Mouse (Mus musculus): Measurements from ENCODE around the gene Lclat1.
A peak's percentile ranks its signal among the peaks of the same experiment; 100 is the strongest.
"Not testable (repeated sequence)": the region's sequence is repeated elsewhere in the genome, so short reads cannot be mapped to it uniquely, and the experiment has no call there.

The Lclat1 gene

DNA sequence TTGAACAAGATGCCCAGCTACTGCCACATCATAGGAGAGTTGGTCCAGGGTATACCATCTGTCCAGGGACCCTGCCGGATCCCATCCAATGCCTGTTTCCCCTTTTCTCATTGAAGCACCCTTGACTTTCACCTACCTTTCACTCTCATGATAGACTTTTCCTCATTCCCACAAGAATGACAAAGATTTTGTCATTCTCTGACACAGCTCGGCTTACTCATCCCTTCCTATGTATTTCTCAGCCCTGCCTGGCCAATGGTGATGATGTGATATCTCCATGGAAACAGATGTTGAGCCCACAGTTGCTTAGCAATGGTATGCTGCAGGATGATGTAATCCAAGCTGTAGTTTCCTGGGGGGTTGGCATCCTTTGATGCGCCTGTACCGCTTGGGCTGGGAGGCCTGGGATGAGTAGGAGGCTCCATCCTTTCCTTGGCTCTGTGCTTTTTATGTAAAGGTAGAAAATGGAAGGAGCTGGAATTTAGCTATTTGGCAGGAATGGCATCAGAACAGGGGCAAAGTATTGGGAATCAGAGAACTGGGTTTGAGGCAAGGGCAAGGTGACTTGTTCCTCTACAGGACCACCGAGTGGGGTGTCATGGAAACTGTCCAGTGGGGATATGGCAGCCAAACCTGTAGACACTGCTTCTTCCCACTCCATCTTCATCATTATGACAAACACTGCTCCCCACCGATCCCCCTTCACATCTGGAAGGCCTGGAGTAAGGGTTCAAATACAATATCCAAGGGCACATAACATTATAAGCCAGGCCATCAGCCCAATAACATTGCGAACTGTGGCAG, 164.2 kb downstream of the Lclat1 start:
- ATAC-seq (ENCODE audit: low TSS enrichment) = peak; percentile 97

- ATAC-seq (ENCODE audit: low TSS enrichment) = no peak
These were observed 166.0 kb downstream of the Lclat1 start for GRCm38 (mm10) chr17:73273809-73274208.

DNA sequence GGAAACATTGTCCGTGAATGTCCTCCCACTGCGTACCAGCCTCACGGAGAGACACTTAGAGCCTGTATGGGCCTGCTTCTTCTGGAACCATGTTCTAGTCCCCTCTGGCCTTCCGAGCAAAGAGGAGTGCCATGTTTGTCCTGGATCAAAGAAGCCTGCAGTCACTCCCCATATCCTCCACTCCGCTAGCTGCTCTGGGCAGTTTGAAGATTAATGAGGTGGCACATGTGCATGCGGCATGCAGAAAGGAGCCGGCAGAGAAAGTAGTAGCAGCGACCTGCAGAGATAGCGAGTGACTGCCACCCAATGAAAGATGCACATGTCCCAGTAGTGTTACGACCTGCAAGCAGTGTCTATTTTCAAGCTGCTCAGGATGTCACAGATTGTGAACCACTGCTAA, 167.3 kb downstream of the Lclat1 start:
- ATAC-seq (ENCODE audit: low TSS enrichment) = no peak

GRCm38 (mm10) chr17:73277770-73278169, 170.0 kb downstream of the Lclat1 start:
- ATAC-seq (ENCODE audit: low TSS enrichment) = no peak

DNA sequence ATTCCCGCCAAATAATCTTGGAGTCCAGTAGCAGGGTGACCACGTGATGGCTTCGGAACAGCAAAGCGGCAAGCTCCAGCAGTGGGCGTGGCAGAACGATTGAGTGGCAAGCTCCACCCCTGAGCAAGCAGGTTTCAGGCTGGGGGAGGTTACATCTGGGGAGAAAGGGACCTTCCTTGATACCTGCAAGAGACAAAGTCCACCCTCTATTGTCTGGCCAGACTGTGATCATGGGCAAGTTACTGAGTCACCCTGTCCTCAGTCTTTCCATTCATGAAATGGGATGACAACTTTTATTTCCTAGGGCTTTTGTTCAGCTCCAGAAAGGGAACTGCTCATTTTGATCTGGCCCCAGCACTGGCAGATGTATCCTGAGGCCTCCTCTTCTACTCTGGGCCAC, 174.9 kb downstream of the Lclat1 start:
- not testable (repeated sequence) for ATAC-seq (ENCODE audit: low TSS enrichment)

DNA sequence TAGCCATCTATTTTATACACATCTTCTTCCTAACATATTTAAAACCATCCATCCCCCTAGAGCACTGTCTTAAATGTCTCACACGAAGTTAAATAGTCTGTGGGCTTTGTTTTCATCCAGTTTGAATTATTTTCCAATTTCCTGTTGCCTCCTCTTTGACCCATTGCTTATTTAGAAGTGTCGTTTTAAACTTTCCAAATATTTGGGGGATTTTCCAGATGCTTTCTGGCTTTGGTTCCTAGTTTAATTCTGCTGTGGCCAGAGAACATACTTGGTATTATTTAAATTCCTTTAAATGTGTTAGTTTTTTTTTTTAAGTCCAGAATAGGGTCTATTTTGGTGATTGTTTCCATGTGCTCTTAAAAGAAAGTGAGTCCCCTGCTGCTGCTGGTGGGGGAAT, 176.5 kb downstream of the Lclat1 start:
- no peak for ATAC-seq (ENCODE audit: low TSS enrichment)

All from frontal cortex, adult (tissue).